Mouse (Mus musculus) CH12.LX (cell line): ENCODE measurements around the gene Gm35549. TPM values are rescaled to one million over a fixed set of nuclear protein-coding genes. Genes with fewer than 3 reads are reported as not detected.

Experiments used
- DNase-seq: peaks from one replicate; pipeline ENCODE4 v3.0.0-alpha.2; 2013; ENCODE audit errors: extremely low read depth
- H3K27ac ChIP-seq: 2 replicates; pipeline ENCODE4 v1.5.1; 2012; ENCODE audit warnings: low read depth, mild to moderate bottlenecking, control low read depth, moderate library complexity; ENCODE audit not compliant: insufficient read depth
- H3K27me3 ChIP-seq: replicated peaks from 2 replicates; pipeline ENCODE3; 2012; ENCODE audit warnings: inconsistent platforms
- H3K36me3 ChIP-seq, 2 experiments: replicated peaks in 1 of 2; 2 replicates each; pipeline versions ENCODE3 to v1.6.1; 2012; ENCODE audit warnings: inconsistent platforms in 1 of 2, low read length in 1 of 2, mild to moderate bottlenecking in 1 of 2, mixed read lengths in 1 of 2, moderate library complexity in 1 of 2; ENCODE audit not compliant: control insufficient read depth in 1 of 2, insufficient read depth in 1 of 2
- H3K4me1 ChIP-seq, 2 experiments: 2 replicates each; pipeline ENCODE4 v1.6.1; 2012; ENCODE audit warnings: inconsistent platforms in 1 of 2, moderate library complexity in 1 of 2; ENCODE audit not compliant: insufficient read depth in 2 of 2, control insufficient read depth in 1 of 2
- H3K4me2 ChIP-seq: 2 replicates; pipeline ENCODE4 v1.6.1; 2012; ENCODE audit warnings: low read depth, mild to moderate bottlenecking, control low read depth; ENCODE audit not compliant: poor library complexity, insufficient read depth, severe bottlenecking
- H3K4me3 ChIP-seq, 3 experiments: fragments of 150-350 bp in 1 of 3; sonication (generic) in 1 of 3; replicated peaks in 1 of 3; 2 replicates each; pipeline versions ENCODE3 to v1.5.1; 2011 to 2012; ENCODE audit warnings: low read depth in 2 of 3, low read length in 2 of 3, mild to moderate bottlenecking in 2 of 3, moderate library complexity in 2 of 3, control low read depth in 1 of 3, improper control_type of control experiment in 1 of 3, inconsistent platforms in 1 of 3, mixed read lengths in 1 of 3; ENCODE audit not compliant: poor library complexity in 1 of 3
- H3K79me2 ChIP-seq: replicated peaks from 2 replicates; pipeline ENCODE4 v1.6.1; 2012; ENCODE audit warnings: mild to moderate bottlenecking, moderate library complexity; ENCODE audit not compliant: control insufficient read depth, poor library complexity, insufficient read depth, severe bottlenecking; ENCODE audit errors: extremely low read depth
- H3K9ac ChIP-seq: 2 replicates; pipeline ENCODE4 v1.6.1; 2012; ENCODE audit warnings: low read depth, mild to moderate bottlenecking, control low read depth, moderate library complexity; ENCODE audit not compliant: insufficient read depth
- H3K9me3 ChIP-seq: replicated peaks from 2 replicates; pipeline ENCODE3; 2012; ENCODE audit warnings: low read length, inconsistent platforms, mixed read lengths
- CHD1 ChIP-seq: IDR thresholded peaks from 2 replicates; pipeline ENCODE4 v1.6.1; 2012; ENCODE audit warnings: low read depth, low read length, improper control_type of control experiment, inconsistent platforms
- CTCF ChIP-seq, 2 experiments: IDR thresholded peaks in 1 of 2; conservative IDR thresholded peaks in 1 of 2; 2 replicates each; pipeline ENCODE4 v1.5.1; 2011 to 2012; ENCODE audit warnings: low read depth in 2 of 2, low read length in 2 of 2, improper control_type of control experiment in 1 of 2, inconsistent platforms in 1 of 2, mild to moderate bottlenecking in 1 of 2, moderate library complexity in 1 of 2
- EP300 ChIP-seq: IDR thresholded peaks from 2 replicates; pipeline ENCODE4 v1.6.1; 2011; ENCODE audit warnings: low read length, improper control_type of control experiment
- ETS1 ChIP-seq: conservative IDR thresholded peaks from 2 replicates; pipeline ENCODE4 v1.6.1; 2012; ENCODE audit warnings: low read depth, mild to moderate bottlenecking, inconsistent platforms, low read length, improper control_type of control experiment, moderate library complexity
- HCFC1 ChIP-seq: IDR thresholded peaks from 2 replicates; pipeline ENCODE4 v1.6.1; 2012; ENCODE audit warnings: low read depth, mild to moderate bottlenecking, inconsistent platforms, low read length, improper control_type of control experiment
- JUN ChIP-seq: IDR thresholded peaks from 2 replicates; pipeline ENCODE4 v1.6.1; 2011; ENCODE audit warnings: low read depth, mild to moderate bottlenecking, low read length, improper control_type of control experiment, moderate library complexity; ENCODE audit not compliant: insufficient read depth
- KAT2A ChIP-seq: IDR thresholded peaks from 2 replicates; pipeline ENCODE4 v1.6.1; 2012; ENCODE audit warnings: low read length, improper control_type of control experiment, inconsistent platforms; ENCODE audit not compliant: insufficient replicate concordance
- MAFK ChIP-seq: IDR thresholded peaks from 2 replicates; pipeline ENCODE4 v1.6.1; 2011; ENCODE audit warnings: low read length, improper control_type of control experiment; ENCODE audit not compliant: insufficient replicate concordance
- MXI1 ChIP-seq: IDR thresholded peaks from 2 replicates; pipeline ENCODE4 v1.6.1; 2011; ENCODE audit warnings: mild to moderate bottlenecking, low read depth, low read length, improper control_type of control experiment
- NELFE ChIP-seq: IDR thresholded peaks from 2 replicates; pipeline ENCODE4 v1.6.1; 2011; ENCODE audit warnings: low read depth, low read length, improper control_type of control experiment
- NRF1 ChIP-seq: IDR thresholded peaks from 2 replicates; pipeline ENCODE4 v1.6.1; 2014; ENCODE audit warnings: low read depth, mild to moderate bottlenecking, inconsistent platforms, low read length, improper control_type of control experiment, moderate library complexity
- PAX5 ChIP-seq: IDR thresholded peaks from 2 replicates; pipeline ENCODE4 v1.6.1; 2012; ENCODE audit warnings: low read length, inconsistent platforms, mixed read lengths
- RAD21 ChIP-seq: IDR thresholded peaks from 2 replicates; pipeline ENCODE4 v1.6.1; 2011; ENCODE audit warnings: low read depth, mild to moderate bottlenecking, low read length, improper control_type of control experiment, moderate library complexity
- SIN3A ChIP-seq: IDR thresholded peaks from 2 replicates; pipeline ENCODE4 v1.6.1; 2012; ENCODE audit warnings: low read length, improper control_type of control experiment, inconsistent platforms
- SMC3 ChIP-seq: IDR thresholded peaks from 2 replicates; pipeline ENCODE4 v1.6.1; 2011; ENCODE audit warnings: low read depth, low read length, improper control_type of control experiment
- UBTF ChIP-seq: IDR thresholded peaks from 2 replicates; pipeline ENCODE4 v1.6.1; 2012; ENCODE audit warnings: low read depth, mild to moderate bottlenecking, inconsistent platforms, low read length, improper control_type of control experiment, moderate library complexity
- USF2 ChIP-seq: conservative IDR thresholded peaks from 2 replicates; pipeline ENCODE4 v1.6.1; 2011; ENCODE audit warnings: low read depth, low read length, improper control_type of control experiment
- ZKSCAN1 ChIP-seq: IDR thresholded peaks from 2 replicates; pipeline ENCODE4 v1.6.1; 2012; ENCODE audit warnings: low read depth, inconsistent platforms, low read length, improper control_type of control experiment, borderline replicate concordance
- ZMIZ1 ChIP-seq: IDR thresholded peaks from 2 replicates; pipeline ENCODE4 v1.6.1; 2012; ENCODE audit warnings: low read depth, mild to moderate bottlenecking, inconsistent platforms, low read length, improper control_type of control experiment
- ZNF384 ChIP-seq: IDR thresholded peaks from 2 replicates; pipeline ENCODE4 v1.6.1; 2012; ENCODE audit warnings: low read depth, low read length, improper control_type of control experiment, inconsistent platforms
- dilution Hi-C: fragments of 300-500 bp; cut with MboI; formaldehyde crosslinking; loops from 2 replicates; pipeline ENCODE4 v1.14.3; 2020; ENCODE audit warnings: low sequenced_read_pairs; ENCODE audit not compliant: extremely low pct_unique_long_range_greater_than_20kb, extremely low pct_ligation_motif_present
- in situ Hi-C: fragments of 300-500 bp; cut with MboI; formaldehyde crosslinking; loops from 3 replicates; pipeline ENCODE4 v1.14.3; 2019; ENCODE audit warnings: low sequenced_read_pairs, low pct_ligation_motif_present, low pct_unique_long_range_greater_than_20kb, mixed read lengths
- polyA plus RNA-seq: library from polyadenylated mRNA; unstranded; fragments of >175 nt; gene quantifications from 2 replicates; pipeline ENCODE4 v1.2.1, GENCODE M21; 2012; ENCODE audit warnings: low read depth; ENCODE audit not compliant: insufficient read length
- total RNA-seq, 2 experiments: library from RNA; depleted of rRNA; stranded (reverse); fragments of 300-350 nt in 1 of 2; fragments of >200 nt in 1 of 2; gene quantifications; 2 replicates each; pipeline ENCODE4 v1.2.3; 2012 to 2014

Gm35549 gene
- total and polyA plus RNA-seq, 3 experiments = not detected

DNA sequence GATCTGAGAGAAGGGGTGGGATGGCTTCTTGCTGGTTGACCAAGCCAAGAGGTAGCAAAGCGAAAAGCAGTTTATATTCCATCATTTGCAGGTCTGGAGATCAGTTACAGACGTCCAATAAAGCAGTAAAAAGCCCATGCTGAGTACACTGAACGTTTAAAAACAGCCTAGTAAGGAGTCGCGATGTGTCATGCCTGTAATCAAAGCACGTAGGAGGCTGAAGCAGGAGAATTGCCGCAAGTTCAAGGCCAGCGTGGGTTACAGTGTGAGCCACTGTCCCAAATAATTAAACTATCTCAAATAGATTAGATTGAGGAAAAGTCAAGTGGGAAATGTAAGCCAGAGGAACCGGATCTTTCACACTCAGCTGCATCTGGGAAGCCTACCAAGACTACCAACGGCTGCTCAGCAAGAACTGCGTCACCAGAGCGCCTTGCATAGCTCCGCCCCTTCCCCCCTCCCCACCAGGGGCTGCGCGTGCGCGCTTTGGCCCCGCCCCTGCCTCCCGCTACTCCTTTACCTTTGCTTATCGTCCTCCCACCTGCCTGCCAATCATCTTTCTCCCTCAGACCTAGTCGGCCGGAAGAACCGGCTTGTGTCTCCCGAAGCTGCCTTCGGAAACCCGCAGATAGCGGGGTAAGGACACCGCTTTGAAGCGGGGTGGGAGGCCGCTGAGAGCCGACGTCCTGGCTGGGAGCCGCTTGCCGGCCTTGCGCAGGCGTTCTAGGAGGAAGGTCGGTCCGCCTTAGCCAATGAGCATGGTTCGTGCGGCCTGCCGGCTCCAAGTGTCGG is 38.6 kb downstream of the Gm35549 start, which contains the start of gene Tcaim (continued):
- TF ChIP-seq RAD21 (no peak), CTCF (conservative IDR thresholded peaks at IDR 0.05 in 1 of 2, IDR thresholded peaks at IDR 0.05 in 1 of 2; ENCODE audit: low read depth in 2 of 2, low read length in 2 of 2) (no peak), MXI1 (no peak), MAFK (no peak), KAT2A (no peak), EP300 (no peak), ZKSCAN1 (no peak), HCFC1 (peak; percentile 60)

DNA sequence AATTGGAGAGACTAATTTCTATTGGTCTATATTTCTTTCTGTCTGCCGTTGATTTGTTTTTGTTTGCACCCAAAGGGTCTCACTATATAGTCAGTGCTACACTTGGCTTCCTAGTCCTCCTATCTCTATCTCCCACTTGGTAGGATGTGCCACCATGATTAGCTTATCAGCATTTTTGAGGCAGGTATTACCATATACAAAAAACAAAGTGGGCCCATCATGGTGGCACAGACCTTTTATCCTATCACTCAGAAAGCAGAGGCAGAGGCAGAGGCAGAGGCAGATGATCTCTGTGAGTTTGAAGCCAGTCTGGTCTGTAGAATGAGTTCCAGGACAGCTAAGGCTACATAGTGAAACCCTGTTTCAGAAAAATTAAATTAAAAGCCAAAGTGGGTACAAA is 57.3 kb downstream of the Gm35549 start:
- Histone ChIP-seq H3K9ac (no peak overlapping the region), H3K27ac (no peak overlapping the region), H3K4me3 (no peak overlapping the region), H3K4me2 (no peak overlapping the region), H3K79me2 (no peaks in the 10 kb centered on the region), H3K4me1 (peaks cover 10 to 27% of the 10 kb centered on the region in 2 experiments), H3K36me3 (no peaks in the 10 kb centered on the region), H3K9me3 (no peaks in the 10 kb centered on the region), H3K27me3 (peaks cover 2% of the 10 kb centered on the region)
- TF ChIP-seq JUN (no peak), CHD1 (no peak), NELFE (no peak), ZNF384 (no peak), PAX5 (no peak), HCFC1 (no peak), ZMIZ1 (no peak), UBTF (no peak), CTCF (conservative IDR thresholded peaks at IDR 0.05 in 1 of 2, IDR thresholded peaks at IDR 0.05 in 1 of 2; ENCODE audit: low read depth in 2 of 2, low read length in 2 of 2) (no peak), NRF1 (no peak), ETS1 (no peak), RAD21 (no peak), USF2 (no peak), SIN3A (no peak), MAFK (no peak), SMC3 (no peak)
- DNase-seq = no peak
- dilution Hi-C loops (no loop called here), in situ Hi-C loops (no loop called here)
